Mouse (Mus musculus): Measurements from ENCODE around the gene Mesp2. TPM values are rescaled to one million over a fixed set of nuclear protein-coding genes. Genes with fewer than 3 reads are reported as not detected.

Gene Mesp2
- 0.41 and 0.47 TPM in 2 replicates for polyA plus RNA-seq (2012; rRNA removed)

GRCm38 (mm10) chr7:79810611-79811506 lies at the start of gene Mesp2:
Mesp2 (plus strand) TSS chr7:79810727.
- DNase-seq, result peak; percentile 74
- peaks cover 6% of the 10 kb centered on the region for H3K4me1 ChIP-seq (replicated peaks; ENCODE audit: control insufficient read depth, insufficient read depth, low read length)
- H3K27me3 ChIP-seq (ENCODE audit: control insufficient read depth, insufficient read depth, low read length), result no peaks in the 10 kb centered on the region
- H3K27ac ChIP-seq (ENCODE audit: control insufficient read depth, insufficient read depth, low read length), result no peak within 1 kb of the TSS
- H3K36me3 ChIP-seq (ENCODE audit: control insufficient read depth, insufficient read depth, low read length), result no peaks in the 10 kb centered on the region
- TF ChIP-seq CTCF (IDR thresholded peaks at IDR 0.05; ENCODE audit: borderline replicate concordance, control insufficient read depth, extremely low read depth, insufficient read depth, low read length, poor library complexity), result no peak
- no peak for TF ChIP-seq POLR2A (IDR thresholded peaks at IDR 0.05; ENCODE audit: control insufficient read depth, extremely low read depth, insufficient read depth, low read length, poor library complexity)
- no peak within 1 kb of the TSS for H3K4me3 ChIP-seq (ENCODE audit: control insufficient read depth, insufficient read depth, low read length)
- WGBS, result 19% methylated on average over 71 of the region's 71 CpGs

GRCm38 (mm10) chr7:79761124-79761876 lies 49.2 kb upstream of the Mesp2 start:
- Histone ChIP-seq H3K27ac (ENCODE audit: control insufficient read depth, insufficient read depth, low read length) (no peak overlapping the region), H3K27me3 (ENCODE audit: control insufficient read depth, insufficient read depth, low read length) (no peaks in the 10 kb centered on the region), H3K4me3 (ENCODE audit: control insufficient read depth, insufficient read depth, low read length) (no peak overlapping the region), H3K36me3 (ENCODE audit: control insufficient read depth, insufficient read depth, low read length) (no peaks in the 10 kb centered on the region), H3K4me1 (replicated peaks; ENCODE audit: control insufficient read depth, insufficient read depth, low read length) (no peaks in the 10 kb centered on the region)
- 63% methylated on average over 5 of the region's 5 CpGs for WGBS
- TF ChIP-seq POLR2A (IDR thresholded peaks at IDR 0.05; ENCODE audit: control insufficient read depth, extremely low read depth, insufficient read depth, low read length, poor library complexity) (no peak), CTCF (IDR thresholded peaks at IDR 0.05; ENCODE audit: borderline replicate concordance, control insufficient read depth, extremely low read depth, insufficient read depth, low read length, poor library complexity) (no peak)
- DNase-seq, result no peak

GRCm38 (mm10) chr7:79762106-79762505 lies 48.4 kb upstream of the Mesp2 start:
- H3K27ac ChIP-seq (ENCODE audit: control insufficient read depth, insufficient read depth, low read length), result no peak overlapping the region

GRCm38 (mm10) chr7:79765991-79766390 lies 44.5 kb upstream of the Mesp2 start:
- Histone ChIP-seq H3K4me3 (ENCODE audit: control insufficient read depth, insufficient read depth, low read length) (no peak overlapping the region), H3K27ac (ENCODE audit: control insufficient read depth, insufficient read depth, low read length) (no peak overlapping the region), H3K27me3 (ENCODE audit: control insufficient read depth, insufficient read depth, low read length) (no peaks in the 10 kb centered on the region), H3K4me1 (replicated peaks; ENCODE audit: control insufficient read depth, insufficient read depth, low read length) (no peaks in the 10 kb centered on the region), H3K36me3 (ENCODE audit: control insufficient read depth, insufficient read depth, low read length) (no peaks in the 10 kb centered on the region)
- no peak for TF ChIP-seq CTCF (IDR thresholded peaks at IDR 0.05; ENCODE audit: borderline replicate concordance, control insufficient read depth, extremely low read depth, insufficient read depth, low read length, poor library complexity)
- TF ChIP-seq POLR2A (IDR thresholded peaks at IDR 0.05; ENCODE audit: control insufficient read depth, extremely low read depth, insufficient read depth, low read length, poor library complexity), result no peak
- WGBS, result 71% methylated on average over 1 of the region's 1 CpGs
- no peak for DNase-seq

More at GRCm38 (mm10) chr7:79762106-79762505, 48.4 kb upstream of the Mesp2 start:
- Histone ChIP-seq H3K4me3 (ENCODE audit: control insufficient read depth, insufficient read depth, low read length) (no peak overlapping the region), H3K36me3 (ENCODE audit: control insufficient read depth, insufficient read depth, low read length) (no peaks in the 10 kb centered on the region), H3K4me1 (replicated peaks; ENCODE audit: control insufficient read depth, insufficient read depth, low read length) (no peaks in the 10 kb centered on the region), H3K27me3 (ENCODE audit: control insufficient read depth, insufficient read depth, low read length) (no peaks in the 10 kb centered on the region)
- 83% methylated on average over 8 of the region's 8 CpGs for WGBS
- no peak for DNase-seq
- TF ChIP-seq POLR2A (IDR thresholded peaks at IDR 0.05; ENCODE audit: control insufficient read depth, extremely low read depth, insufficient read depth, low read length, poor library complexity) (no peak), CTCF (IDR thresholded peaks at IDR 0.05; ENCODE audit: borderline replicate concordance, control insufficient read depth, extremely low read depth, insufficient read depth, low read length, poor library complexity) (no peak)

GRCm38 (mm10) chr7:79769664-79770063 lies 40.9 kb upstream of the Mesp2 start:
- H3K36me3 ChIP-seq (ENCODE audit: control insufficient read depth, insufficient read depth, low read length), result no peaks in the 10 kb centered on the region
- no peak for DNase-seq
- H3K4me3 ChIP-seq (ENCODE audit: control insufficient read depth, insufficient read depth, low read length), result no peak overlapping the region
- TF ChIP-seq POLR2A (IDR thresholded peaks at IDR 0.05; ENCODE audit: control insufficient read depth, extremely low read depth, insufficient read depth, low read length, poor library complexity) (no peak), CTCF (IDR thresholded peaks at IDR 0.05; ENCODE audit: borderline replicate concordance, control insufficient read depth, extremely low read depth, insufficient read depth, low read length, poor library complexity) (no peak)
- H3K27ac ChIP-seq (ENCODE audit: control insufficient read depth, insufficient read depth, low read length), result no peak overlapping the region
- WGBS, result 73% methylated on average over 3 of the region's 3 CpGs
- H3K4me1 ChIP-seq (replicated peaks; ENCODE audit: control insufficient read depth, insufficient read depth, low read length), result no peaks in the 10 kb centered on the region
- H3K27me3 ChIP-seq (ENCODE audit: control insufficient read depth, insufficient read depth, low read length), result no peaks in the 10 kb centered on the region

Data from thymus, adult 2 months (tissue).